Mouse (Mus musculus): ENCODE results near the gene Ifna2. TPM values are rescaled to one million over a fixed set of nuclear protein-coding genes. Genes with fewer than 3 reads are reported as not detected.

Gene Ifna2
- polyA plus RNA-seq, 1 experiment from 2014 or later = not detected

GRCm38 (mm10) chr4:88691259-88691658 is 7.5 kb upstream of the Ifna2 start, which contains the start of gene Ifnab:
Gene Ifnab, minus strand, starts transcription at chr4:88691359.
- 65% methylated on average over 2 of the region's 2 CpGs for whole genome bisulfite sequencing

GRCm38 (mm10) chr4:88681353-88681752 is 2.4 kb downstream of the Ifna2 start:
- no peak for ATAC-seq (ENCODE audit: low FRiP score, low TSS enrichment)
- no peak overlapping the region for H3K4me2 ChIP-seq (ENCODE audit: low read length)
- WGBS = 81% methylated on average over 3 of the region's 3 CpGs
- H3K27ac ChIP-seq (replicated peaks; ENCODE audit: low read depth, low read length) = no peak overlapping the region
- no peak overlapping the region for H3K9ac ChIP-seq (replicated peaks; ENCODE audit: low read length)
- H3K36me3 ChIP-seq (ENCODE audit: control insufficient read depth, insufficient read depth, low read length) = no peaks in the 10 kb centered on the region
- H3K27me3 ChIP-seq (ENCODE audit: control insufficient read depth, insufficient read depth, low read length) = no peaks in the 10 kb centered on the region
- no peaks in the 10 kb centered on the region for H3K9me3 ChIP-seq (ENCODE audit: control insufficient read depth, low read length)
- no peak overlapping the region for H3K4me3 ChIP-seq (replicated peaks; ENCODE audit: low read depth, low read length)
- no peaks in the 10 kb centered on the region for H3K4me1 ChIP-seq (ENCODE audit: control insufficient read depth, insufficient read depth, low read length)
- no peak for DNase-seq

More at GRCm38 (mm10) chr4:88691259-88691658, 7.5 kb upstream of the Ifna2 start, which contains the start of gene Ifnab:
- H3K9me3 ChIP-seq (ENCODE audit: control insufficient read depth, low read length) = no peaks in the 10 kb centered on the region
- no peaks in the 10 kb centered on the region for H3K27me3 ChIP-seq (ENCODE audit: control insufficient read depth, insufficient read depth, low read length)
- H3K4me1 ChIP-seq (ENCODE audit: control insufficient read depth, insufficient read depth, low read length) = no peaks in the 10 kb centered on the region
- no peak for DNase-seq
- H3K9ac ChIP-seq (replicated peaks; ENCODE audit: low read length) = no peak within 1 kb of the TSS
- H3K36me3 ChIP-seq (ENCODE audit: control insufficient read depth, insufficient read depth, low read length) = no peaks in the 10 kb centered on the region
- no peak within 1 kb of the TSS for H3K4me3 ChIP-seq (replicated peaks; ENCODE audit: low read depth, low read length)
- no peak within 1 kb of the TSS for H3K4me2 ChIP-seq (ENCODE audit: low read length)
- ATAC-seq (ENCODE audit: low FRiP score, low TSS enrichment) = no peak
- no peak within 1 kb of the TSS for H3K27ac ChIP-seq (replicated peaks; ENCODE audit: low read depth, low read length)

- no peak overlapping the region for H3K4me2 ChIP-seq (ENCODE audit: low read length)
- H3K36me3 ChIP-seq (ENCODE audit: control insufficient read depth, insufficient read depth, low read length) = no peaks in the 10 kb centered on the region
- no peak for ATAC-seq (ENCODE audit: low FRiP score, low TSS enrichment)
- H3K4me1 ChIP-seq (ENCODE audit: control insufficient read depth, insufficient read depth, low read length) = no peaks in the 10 kb centered on the region
- H3K4me3 ChIP-seq (replicated peaks; ENCODE audit: low read depth, low read length) = no peak overlapping the region
- H3K27ac ChIP-seq (replicated peaks; ENCODE audit: low read depth, low read length) = no peak overlapping the region
- 53% methylated on average over 8 of the region's 8 CpGs for WGBS
- peak; percentile 66 for DNase-seq
- no peaks in the 10 kb centered on the region for H3K9me3 ChIP-seq (ENCODE audit: control insufficient read depth, low read length)
- H3K9ac ChIP-seq (replicated peaks; ENCODE audit: low read length) = no peak overlapping the region
- no peaks in the 10 kb centered on the region for H3K27me3 ChIP-seq (ENCODE audit: control insufficient read depth, insufficient read depth, low read length)
These were observed 3.4 kb downstream of the Ifna2 start for GRCm38 (mm10) chr4:88680362-88680761.

GRCm38 (mm10) chr4:88676824-88677223 is 6.9 kb downstream of the Ifna2 start, which contains the start of gene Ifna16:
Gene Ifna16, minus strand, starts transcription at chr4:88676924.
- no peaks in the 10 kb centered on the region for H3K4me1 ChIP-seq (ENCODE audit: control insufficient read depth, insufficient read depth, low read length)
- ATAC-seq (ENCODE audit: low FRiP score, low TSS enrichment) (no peak), DNase-seq (no peak)
- no peaks in the 10 kb centered on the region for H3K9me3 ChIP-seq (ENCODE audit: control insufficient read depth, low read length)
- H3K27me3 ChIP-seq (ENCODE audit: control insufficient read depth, insufficient read depth, low read length) = no peaks in the 10 kb centered on the region
- H3K36me3 ChIP-seq (ENCODE audit: control insufficient read depth, insufficient read depth, low read length) = no peaks in the 10 kb centered on the region
- WGBS = 79% methylated on average over 1 of the region's 1 CpGs
- no peak within 1 kb of the TSS for H3K9ac ChIP-seq (replicated peaks; ENCODE audit: low read length)
- no peak within 1 kb of the TSS for H3K27ac ChIP-seq (replicated peaks; ENCODE audit: low read depth, low read length)
- H3K4me3 ChIP-seq (replicated peaks; ENCODE audit: low read depth, low read length) = no peak within 1 kb of the TSS
- H3K4me2 ChIP-seq (ENCODE audit: low read length) = no peak within 1 kb of the TSS

GRCm38 (mm10) chr4:88655461-88655860 is 28.3 kb downstream of the Ifna2 start:
- DNase-seq = no peak
- 54% methylated on average over 1 of the region's 1 CpGs for WGBS
- H3K9ac ChIP-seq (replicated peaks; ENCODE audit: low read length) = no peak overlapping the region
- H3K27ac ChIP-seq (replicated peaks; ENCODE audit: low read depth, low read length) = no peak overlapping the region
- H3K4me3 ChIP-seq (replicated peaks; ENCODE audit: low read depth, low read length) = no peak overlapping the region
- no peak overlapping the region for H3K4me2 ChIP-seq (ENCODE audit: low read length)
- H3K9me3 ChIP-seq (ENCODE audit: control insufficient read depth, low read length) = no peaks in the 10 kb centered on the region
- no peaks in the 10 kb centered on the region for H3K36me3 ChIP-seq (ENCODE audit: control insufficient read depth, insufficient read depth, low read length)
- H3K27me3 ChIP-seq (ENCODE audit: control insufficient read depth, insufficient read depth, low read length) = no peaks in the 10 kb centered on the region
- ATAC-seq (ENCODE audit: low FRiP score, low TSS enrichment) = no peak
- no peaks in the 10 kb centered on the region for H3K4me1 ChIP-seq (ENCODE audit: control insufficient read depth, insufficient read depth, low read length)

DNA sequence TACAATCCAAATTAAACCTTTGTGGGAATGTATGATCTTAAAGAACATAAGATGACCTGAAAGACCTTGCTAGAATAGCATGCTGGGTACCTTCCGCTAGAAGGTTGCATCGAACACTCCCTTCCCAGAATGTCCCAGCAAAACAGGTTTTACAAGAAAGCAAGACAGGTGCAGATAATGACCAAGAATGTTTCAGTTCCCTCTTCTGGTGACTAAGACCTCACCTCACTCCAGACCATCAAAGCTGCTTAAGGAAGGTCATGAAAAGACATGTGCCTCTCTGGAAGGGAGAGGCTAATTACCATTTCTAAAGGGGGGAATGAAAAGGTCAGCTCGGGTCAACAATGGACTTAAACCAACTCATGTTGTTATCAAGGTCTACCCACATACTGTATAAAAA is 30.1 kb downstream of the Ifna2 start:
- Histone ChIP-seq H3K4me1 (ENCODE audit: control insufficient read depth, insufficient read depth, low read length) (no peaks in the 10 kb centered on the region), H3K27me3 (ENCODE audit: control insufficient read depth, insufficient read depth, low read length) (no peaks in the 10 kb centered on the region), H3K9ac (replicated peaks; ENCODE audit: low read length) (no peak overlapping the region), H3K4me2 (ENCODE audit: low read length) (no peak overlapping the region), H3K4me3 (replicated peaks; ENCODE audit: low read depth, low read length) (no peak overlapping the region), H3K36me3 (ENCODE audit: control insufficient read depth, insufficient read depth, low read length) (no peaks in the 10 kb centered on the region), H3K27ac (replicated peaks; ENCODE audit: low read depth, low read length) (no peak overlapping the region), H3K9me3 (ENCODE audit: control insufficient read depth, low read length) (no peaks in the 10 kb centered on the region)
- no peak for ATAC-seq (ENCODE audit: low FRiP score, low TSS enrichment)
- WGBS = 67% methylated on average over 3 of the region's 3 CpGs
- DNase-seq = no peak

- 67% methylated on average over 2 of the region's 2 CpGs for WGBS
- Histone ChIP-seq H3K4me2 (ENCODE audit: low read length) (no peak within 1 kb of the TSS), H3K36me3 (ENCODE audit: control insufficient read depth, insufficient read depth, low read length) (no peaks in the 10 kb centered on the region)
These were observed 39.4 kb downstream of the Ifna2 start, which contains the start of gene Ifna13 for GRCm38 (mm10) chr4:88644359-88644758. Gene Ifna13, minus strand, starts transcription at chr4:88644459.

DNA sequence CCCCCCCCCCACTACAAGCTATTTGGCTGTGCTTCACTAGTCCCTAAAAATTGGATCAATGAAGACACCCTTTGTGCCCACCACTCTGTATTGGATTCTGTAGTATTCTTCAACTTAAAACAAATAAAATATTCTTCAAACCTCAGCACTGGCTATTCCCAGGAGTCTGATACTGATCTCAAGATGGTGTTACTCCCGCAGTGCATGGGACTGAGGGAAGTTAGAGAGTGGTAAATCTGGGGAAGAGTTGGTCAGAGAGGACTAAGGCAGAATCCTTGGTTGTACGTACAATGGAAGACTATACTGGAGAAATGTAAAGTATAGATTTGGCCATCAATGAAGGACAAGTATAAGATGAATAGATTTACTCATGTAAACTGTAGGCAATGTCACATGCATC is 41.2 kb downstream of the Ifna2 start:
- Histone ChIP-seq H3K27me3 (ENCODE audit: control insufficient read depth, insufficient read depth, low read length) (no peaks in the 10 kb centered on the region), H3K36me3 (ENCODE audit: control insufficient read depth, insufficient read depth, low read length) (no peaks in the 10 kb centered on the region), H3K4me1 (ENCODE audit: control insufficient read depth, insufficient read depth, low read length) (no peaks in the 10 kb centered on the region), H3K27ac (replicated peaks; ENCODE audit: low read depth, low read length) (no peak overlapping the region), H3K4me3 (replicated peaks; ENCODE audit: low read depth, low read length) (no peak overlapping the region), H3K9ac (replicated peaks; ENCODE audit: low read length) (no peak overlapping the region), H3K9me3 (ENCODE audit: control insufficient read depth, low read length) (no peaks in the 10 kb centered on the region), H3K4me2 (ENCODE audit: low read length) (no peak overlapping the region)
- ATAC-seq (ENCODE audit: low FRiP score, low TSS enrichment) = no peak
- DNase-seq = peak; percentile 3
- WGBS = 43% methylated on average over 2 of the region's 2 CpGs

More at GRCm38 (mm10) chr4:88644359-88644758, 39.4 kb downstream of the Ifna2 start, which contains the start of gene Ifna13:
- no peaks in the 10 kb centered on the region for H3K9me3 ChIP-seq (ENCODE audit: control insufficient read depth, low read length)
- no peak for DNase-seq
- no peaks in the 10 kb centered on the region for H3K27me3 ChIP-seq (ENCODE audit: control insufficient read depth, insufficient read depth, low read length)
- no peaks in the 10 kb centered on the region for H3K4me1 ChIP-seq (ENCODE audit: control insufficient read depth, insufficient read depth, low read length)
- H3K9ac ChIP-seq (replicated peaks; ENCODE audit: low read length) = no peak within 1 kb of the TSS
- no peak for ATAC-seq (ENCODE audit: low FRiP score, low TSS enrichment)
- H3K27ac ChIP-seq (replicated peaks; ENCODE audit: low read depth, low read length) = no peak within 1 kb of the TSS
- no peak within 1 kb of the TSS for H3K4me3 ChIP-seq (replicated peaks; ENCODE audit: low read depth, low read length)

GRCm38 (mm10) chr4:88641077-88641831 is 42.5 kb downstream of the Ifna2 start:
- no peaks in the 10 kb centered on the region for H3K27me3 ChIP-seq (ENCODE audit: control insufficient read depth, insufficient read depth, low read length)
- DNase-seq (peak; percentile 96), ATAC-seq (ENCODE audit: low FRiP score, low TSS enrichment) (peak; percentile 90)
- no peaks in the 10 kb centered on the region for H3K9me3 ChIP-seq (ENCODE audit: control insufficient read depth, low read length)
- WGBS = 16% methylated on average over 11 of the region's 11 CpGs
- no peaks in the 10 kb centered on the region for H3K36me3 ChIP-seq (ENCODE audit: control insufficient read depth, insufficient read depth, low read length)
- no peaks in the 10 kb centered on the region for H3K4me1 ChIP-seq (ENCODE audit: control insufficient read depth, insufficient read depth, low read length)
- peak overlapping the region; percentile 23 for H3K4me2 ChIP-seq (ENCODE audit: low read length)
- no peak overlapping the region for H3K9ac ChIP-seq (replicated peaks; ENCODE audit: low read length)
- no peak overlapping the region for H3K27ac ChIP-seq (replicated peaks; ENCODE audit: low read depth, low read length)
- H3K4me3 ChIP-seq (replicated peaks; ENCODE audit: low read depth, low read length) = no peak overlapping the region
